Mouse (Mus musculus) erythroid progenitor cell, adult 5-6 weeks (primary cell): ENCODE results near the gene Pecam1. TPM values are rescaled to one million over a fixed set of nuclear protein-coding genes. Genes with fewer than 3 reads are reported as not detected.

Source experiments
- ATAC-seq: replicated peaks from 2 replicates; pipeline ENCODE4 v1.8.0; 2016; ENCODE audit warnings: moderate number of reproducible peaks, mild to moderate bottlenecking, moderate TSS enrichment, inconsistent platforms; ENCODE audit not compliant: poor library complexity, low FRiP score, severe bottlenecking
- total RNA-seq, 2 experiments: library from RNA; stranded (forward) in 1 of 2; stranded (reverse) in 1 of 2; fragments of 150-400 nt in 1 of 2; fragments of 186-747, 209-891 nt in 1 of 2; gene quantifications; 2 replicates each; pipeline versions ENCODE4 v1.2.3 to v1.2.4; 2015 to 2017; ENCODE audit warnings: low replicate concordance in 2 of 2

The Pecam1 gene
- total RNA-seq, 2 experiments from 2014 or later: 5.5 to 7.1 TPM

GRCm38 (mm10) chr11:106704399-106705111 is 45.9 kb downstream of the Pecam1 start:
- ATAC-seq: no peak

GRCm38 (mm10) chr11:106703931-106704330 is 46.5 kb downstream of the Pecam1 start:
- ATAC-seq: no peak

GRCm38 (mm10) chr11:106702584-106702983 is 47.8 kb downstream of the Pecam1 start:
- ATAC-seq: no peak

GRCm38 (mm10) chr11:106701589-106701988 is 48.8 kb downstream of the Pecam1 start:
- no peak for ATAC-seq

GRCm38 (mm10) chr11:106699083-106699482 is 51.3 kb downstream of the Pecam1 start:
- no peak for ATAC-seq

- ATAC-seq: no peak
Measured at GRCm38 (mm10) chr11:106698289-106698688, 52.1 kb downstream of the Pecam1 start.

GRCm38 (mm10) chr11:106695917-106696316 is 54.5 kb downstream of the Pecam1 start:
- no peak for ATAC-seq

- ATAC-seq: no peak
Measured at GRCm38 (mm10) chr11:106692890-106693289, 57.5 kb downstream of the Pecam1 start.

- no peak for ATAC-seq
Measured at GRCm38 (mm10) chr11:106688375-106688774, 62.1 kb downstream of the Pecam1 start.

- no peak for ATAC-seq
Measured at GRCm38 (mm10) chr11:106687293-106687692, 63.1 kb downstream of the Pecam1 start.

GRCm38 (mm10) chr11:106684027-106684426 is 66.4 kb downstream of the Pecam1 start:
- ATAC-seq: no peak

GRCm38 (mm10) chr11:106683345-106683744 is 67.1 kb downstream of the Pecam1 start:
- no peak for ATAC-seq

GRCm38 (mm10) chr11:106681138-106681537 is 69.3 kb downstream of the Pecam1 start:
- ATAC-seq: no peak

GRCm38 (mm10) chr11:106679874-106680273 is 70.6 kb downstream of the Pecam1 start:
- no peak for ATAC-seq

GRCm38 (mm10) chr11:106677910-106678591 is 72.4 kb downstream of the Pecam1 start:
- no peak for ATAC-seq

- no peak for ATAC-seq
Measured at GRCm38 (mm10) chr11:106677331-106677730, 73.1 kb downstream of the Pecam1 start.

GRCm38 (mm10) chr11:106675875-106676274 is 74.6 kb downstream of the Pecam1 start:
- ATAC-seq: no peak

GRCm38 (mm10) chr11:106675201-106675726 is 75.2 kb downstream of the Pecam1 start:
- no peak for ATAC-seq

- no peak for ATAC-seq
Measured at GRCm38 (mm10) chr11:106674612-106675153, 75.7 kb downstream of the Pecam1 start.

- ATAC-seq: no peak
Measured at GRCm38 (mm10) chr11:106673727-106674611, 76.5 kb downstream of the Pecam1 start.
